Mouse (Mus musculus): ENCODE measurements at regions not wholly inside any gene's neighbourhood (a gene's known extent, or its start where the extent isn't known, plus 50 kb on each side); places are given as distances from the start of the nearest gene placed in this dataset.

GRCm38 (mm10) chr9:43987957-43988356 lies 55.2 kb upstream of the Thy1 start:
- Histone ChIP-seq H3K4me3 (ENCODE audit: low read depth, low read length) (no peak overlapping the region), H3K9ac (ENCODE audit: low read depth, poor library complexity, severe bottlenecking) (no peak overlapping the region), H3K27me3 (ENCODE audit: control insufficient read depth, insufficient read depth, low read length, poor library complexity, severe bottlenecking) (no peaks in the 10 kb centered on the region), H3K36me3 (ENCODE audit: control insufficient read depth, insufficient read depth, low read length, poor library complexity, severe bottlenecking) (no peaks in the 10 kb centered on the region), H3K9me3 (replicated peaks; ENCODE audit: control insufficient read depth, insufficient read depth, low read length, poor library complexity, severe bottlenecking) (no peaks in the 10 kb centered on the region), H3K4me1 (ENCODE audit: control insufficient read depth, insufficient read depth, low read length) (no peaks in the 10 kb centered on the region), H3K27ac (ENCODE audit: insufficient read depth, low read length) (no peak overlapping the region)
- TF ChIP-seq POLR2A (IDR thresholded peaks at IDR 0.05; ENCODE audit: insufficient read depth, low read length) (no peak), CTCF (IDR thresholded peaks at IDR 0.05; ENCODE audit: low read depth, low read length) (no peak), EP300 (IDR thresholded peaks at IDR 0.05; ENCODE audit: insufficient read depth, low read depth, low read length) (no peak)

- TF ChIP-seq CTCF (IDR thresholded peaks at IDR 0.05; ENCODE audit: low read depth, low read length) = no peak
- TF ChIP-seq POLR2A (IDR thresholded peaks at IDR 0.05; ENCODE audit: insufficient read depth, low read length) = no peak
- no peak for TF ChIP-seq EP300 (IDR thresholded peaks at IDR 0.05; ENCODE audit: insufficient read depth, low read depth, low read length)
- no peaks in the 10 kb centered on the region for H3K36me3 ChIP-seq (ENCODE audit: control insufficient read depth, insufficient read depth, low read length, poor library complexity, severe bottlenecking)
- H3K9me3 ChIP-seq (replicated peaks; ENCODE audit: control insufficient read depth, insufficient read depth, low read length, poor library complexity, severe bottlenecking) = no peaks in the 10 kb centered on the region
- no peak overlapping the region for H3K4me3 ChIP-seq (ENCODE audit: low read depth, low read length)
- no peak overlapping the region for H3K27ac ChIP-seq (ENCODE audit: insufficient read depth, low read length)
- no peaks in the 10 kb centered on the region for H3K27me3 ChIP-seq (ENCODE audit: control insufficient read depth, insufficient read depth, low read length, poor library complexity, severe bottlenecking)
- no peak overlapping the region for H3K9ac ChIP-seq (ENCODE audit: low read depth, poor library complexity, severe bottlenecking)
- H3K4me1 ChIP-seq (ENCODE audit: control insufficient read depth, insufficient read depth, low read length) = no peaks in the 10 kb centered on the region
These were observed 54.0 kb upstream of the Thy1 start for GRCm38 (mm10) chr9:43988981-43989860.

- no peak overlapping the region for H3K27ac ChIP-seq (ENCODE audit: insufficient read depth, low read length)
- H3K9me3 ChIP-seq (replicated peaks; ENCODE audit: control insufficient read depth, insufficient read depth, low read length, poor library complexity, severe bottlenecking) = no peaks in the 10 kb centered on the region
- no peak overlapping the region for H3K4me3 ChIP-seq (ENCODE audit: low read depth, low read length)
- TF ChIP-seq EP300 (IDR thresholded peaks at IDR 0.05; ENCODE audit: insufficient read depth, low read depth, low read length) (no peak), CTCF (IDR thresholded peaks at IDR 0.05; ENCODE audit: low read depth, low read length) (no peak), POLR2A (IDR thresholded peaks at IDR 0.05; ENCODE audit: insufficient read depth, low read length) (no peak)
- H3K9ac ChIP-seq (ENCODE audit: low read depth, poor library complexity, severe bottlenecking) = no peak overlapping the region
- H3K27me3 ChIP-seq (ENCODE audit: control insufficient read depth, insufficient read depth, low read length, poor library complexity, severe bottlenecking) = no peaks in the 10 kb centered on the region
- H3K36me3 ChIP-seq (ENCODE audit: control insufficient read depth, insufficient read depth, low read length, poor library complexity, severe bottlenecking) = no peaks in the 10 kb centered on the region
- no peaks in the 10 kb centered on the region for H3K4me1 ChIP-seq (ENCODE audit: control insufficient read depth, insufficient read depth, low read length)
These were observed 53.1 kb upstream of the Thy1 start for GRCm38 (mm10) chr9:43990124-43990523.

GRCm38 (mm10) chr9:43993221-43993976 lies 49.8 kb upstream of the Thy1 start:
- no peaks in the 10 kb centered on the region for H3K36me3 ChIP-seq (ENCODE audit: control insufficient read depth, insufficient read depth, low read length, poor library complexity, severe bottlenecking)
- no peak overlapping the region for H3K9ac ChIP-seq (ENCODE audit: low read depth, poor library complexity, severe bottlenecking)
- no peak for TF ChIP-seq CTCF (IDR thresholded peaks at IDR 0.05; ENCODE audit: low read depth, low read length)
- no peak for TF ChIP-seq EP300 (IDR thresholded peaks at IDR 0.05; ENCODE audit: insufficient read depth, low read depth, low read length)
- TF ChIP-seq POLR2A (IDR thresholded peaks at IDR 0.05; ENCODE audit: insufficient read depth, low read length) = no peak
- H3K4me1 ChIP-seq (ENCODE audit: control insufficient read depth, insufficient read depth, low read length) = no peaks in the 10 kb centered on the region
- no peak overlapping the region for H3K4me3 ChIP-seq (ENCODE audit: low read depth, low read length)
- H3K27ac ChIP-seq (ENCODE audit: insufficient read depth, low read length) = no peak overlapping the region
- H3K27me3 ChIP-seq (ENCODE audit: control insufficient read depth, insufficient read depth, low read length, poor library complexity, severe bottlenecking) = no peaks in the 10 kb centered on the region
- no peaks in the 10 kb centered on the region for H3K9me3 ChIP-seq (replicated peaks; ENCODE audit: control insufficient read depth, insufficient read depth, low read length, poor library complexity, severe bottlenecking)

All from ES-Bruce4 (cell line).